Mouse (Mus musculus): ENCODE measurements at regions not wholly inside any gene's neighbourhood (a gene's known extent, or its start where the extent isn't known, plus 50 kb on each side); places are given as distances from the start of the nearest gene placed in this dataset.

GRCm38 (mm10) chr6:94874415-94874814, 174.5 kb upstream of the Lrig1 start:
- TF ChIP-seq CTCF (IDR thresholded peaks at IDR 0.05; ENCODE audit: insufficient read depth, low read depth, low read length) (no peak), POLR2A (IDR thresholded peaks at IDR 0.05; ENCODE audit: insufficient read depth, low read depth, low read length) (no peak)
